Mouse (Mus musculus): Measurements from ENCODE around the gene Amigo1. TPM values are rescaled to one million over a fixed set of nuclear protein-coding genes. Genes with fewer than 3 reads are reported as not detected.
"Not testable (repeated sequence)": the region's sequence is repeated elsewhere in the genome, so short reads cannot be mapped to it uniquely, and the experiment has no call there.

Amigo1 gene
- total RNA-seq, 4 experiments from 2014 or later = 17.2 to 18.9 (median 18.1) TPM

- peak; percentile 92 for DNase-seq (ENCODE audit: low spot score)
These were observed 24.0 kb downstream of the Amigo1 start for GRCm38 (mm10) chr3:108209946-108210770.

DNA sequence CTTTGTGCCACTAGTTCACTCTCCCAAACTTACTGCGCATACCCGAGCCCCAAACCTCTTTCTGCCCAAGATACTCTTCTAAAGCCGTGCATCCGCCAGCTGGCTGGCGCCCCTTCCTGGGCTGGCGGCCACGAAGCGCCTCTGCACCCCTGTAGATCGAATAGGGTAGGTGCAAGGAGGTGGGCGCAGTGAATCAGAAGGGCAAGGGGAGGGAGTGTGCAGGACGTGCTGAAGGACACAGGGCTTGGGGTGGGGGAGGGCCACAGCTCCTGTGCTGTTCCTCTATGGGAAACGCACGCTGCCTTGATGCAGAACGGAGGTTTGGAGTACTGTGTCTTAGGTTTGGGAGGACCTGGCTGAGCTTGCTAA lies 24.6 kb downstream of the Amigo1 start, which contains the start of gene Atxn7l2:
Gene Atxn7l2 (minus strand): TSS at position 164 of the 369 bp plus-strand sequence.
- no peak for DNase-seq (ENCODE audit: low spot score)

DNA sequence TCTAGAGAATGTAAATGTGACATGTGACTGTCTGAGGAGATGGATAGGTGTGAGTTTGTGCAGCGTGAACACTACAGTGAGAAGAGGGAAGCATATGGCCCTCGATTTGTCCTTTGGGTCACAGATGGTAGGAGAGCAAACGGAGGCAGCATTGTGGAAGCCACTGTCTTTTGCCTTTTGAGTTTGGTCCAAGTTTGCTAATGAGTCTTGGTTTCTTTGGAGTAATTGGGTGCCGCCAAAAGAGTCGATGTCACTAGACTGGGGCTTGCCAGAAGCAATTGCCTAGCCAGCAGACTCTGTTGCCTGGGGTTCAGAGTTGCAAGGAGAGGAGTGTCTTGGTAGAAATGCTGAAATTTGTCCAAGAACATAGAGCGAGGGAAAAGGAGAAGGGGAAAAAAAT lies 25.7 kb downstream of the Amigo1 start:
- DNase-seq (ENCODE audit: low spot score) = no peak

- no peak for DNase-seq (ENCODE audit: low spot score)
These were observed 26.3 kb downstream of the Amigo1 start for GRCm38 (mm10) chr3:108212406-108212805.

DNA sequence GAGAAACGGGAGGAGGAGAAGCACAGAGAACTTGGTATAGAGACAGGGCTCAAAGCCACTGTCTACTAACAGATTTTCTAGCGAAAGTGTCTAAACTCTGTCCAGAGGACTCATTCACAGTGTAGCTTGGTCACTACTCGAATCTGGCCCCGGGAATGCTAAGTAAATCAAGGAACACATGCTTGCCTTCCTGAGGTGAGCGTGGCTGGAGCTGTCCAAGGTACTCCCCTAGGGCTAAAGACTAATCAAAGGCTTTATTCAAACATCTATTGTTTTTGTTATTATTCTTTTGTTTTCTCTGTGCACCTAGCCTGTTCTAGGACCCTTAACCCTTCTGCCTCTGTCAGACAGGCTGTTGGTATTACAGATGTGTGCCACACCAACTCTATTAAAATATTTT lies 28.6 kb downstream of the Amigo1 start:
- DNase-seq (ENCODE audit: low spot score) = no peak

- no peak for DNase-seq (ENCODE audit: low spot score)
These were observed 34.5 kb downstream of the Amigo1 start for GRCm38 (mm10) chr3:108220661-108221060.

- no peak for DNase-seq (ENCODE audit: low spot score)
These were observed 39.8 kb downstream of the Amigo1 start for GRCm38 (mm10) chr3:108225711-108226557.

GRCm38 (mm10) chr3:108226558-108227350 lies 40.6 kb downstream of the Amigo1 start, which contains the start of gene Sypl2:
TSS of gene Sypl2 (minus strand) at chr3:108226648.
- DNase-seq (ENCODE audit: low spot score) = no peak

GRCm38 (mm10) chr3:108227521-108227920 lies 41.4 kb downstream of the Amigo1 start:
- DNase-seq (ENCODE audit: low spot score) = no peak

DNA sequence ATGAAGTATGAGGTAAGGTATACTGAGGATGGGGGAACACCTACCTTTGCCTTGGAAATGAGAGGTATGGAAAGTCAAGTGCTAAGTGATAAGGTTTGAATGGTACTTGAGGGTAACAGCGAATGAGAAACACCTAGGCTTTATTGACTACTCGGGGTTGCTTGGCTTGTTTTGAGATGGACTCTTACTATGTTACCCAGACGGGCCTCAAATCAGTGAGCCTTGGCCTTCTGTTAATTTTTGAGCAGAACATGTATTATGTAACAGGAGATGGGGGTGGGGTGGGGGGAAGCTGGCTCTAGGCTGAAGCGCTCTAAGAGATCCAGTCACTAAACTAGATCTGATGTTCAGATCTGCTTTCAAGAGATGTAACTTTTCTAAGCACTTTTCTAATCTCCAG lies 45.5 kb downstream of the Amigo1 start:
- DNase-seq (ENCODE audit: low spot score) = no peak

DNA sequence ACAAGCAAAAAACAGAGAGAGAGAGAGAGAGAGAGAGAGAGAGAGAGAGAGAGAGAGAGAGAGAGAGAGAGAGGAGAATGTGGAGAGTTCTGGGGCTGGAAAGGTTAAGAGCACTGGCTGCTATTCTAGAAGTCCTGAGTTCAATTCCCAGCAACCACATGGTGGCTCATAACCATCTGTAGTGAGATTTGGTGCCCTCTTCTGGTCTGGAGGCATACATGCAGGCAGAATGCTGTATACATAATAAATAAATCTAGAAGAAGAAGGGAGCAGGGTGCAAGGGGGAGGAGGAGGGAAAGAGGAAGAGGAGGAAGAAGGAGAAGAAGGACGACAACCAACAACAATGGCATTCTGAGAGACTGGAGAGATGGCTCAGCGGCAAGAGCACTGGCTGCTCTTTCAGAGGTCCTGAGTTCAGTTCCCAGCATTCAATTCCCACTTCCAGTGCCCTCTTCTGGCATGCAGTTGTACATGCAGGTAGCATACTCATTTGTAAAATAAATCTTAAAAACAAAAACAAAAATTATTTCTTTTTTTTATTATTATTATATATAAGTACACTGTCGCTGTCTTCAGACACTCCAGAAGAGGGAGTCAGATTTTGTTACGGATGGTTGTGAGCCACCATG lies 51.5 kb downstream of the Amigo1 start:
- DNase-seq (ENCODE audit: low spot score) = not testable (repeated sequence)

DNA sequence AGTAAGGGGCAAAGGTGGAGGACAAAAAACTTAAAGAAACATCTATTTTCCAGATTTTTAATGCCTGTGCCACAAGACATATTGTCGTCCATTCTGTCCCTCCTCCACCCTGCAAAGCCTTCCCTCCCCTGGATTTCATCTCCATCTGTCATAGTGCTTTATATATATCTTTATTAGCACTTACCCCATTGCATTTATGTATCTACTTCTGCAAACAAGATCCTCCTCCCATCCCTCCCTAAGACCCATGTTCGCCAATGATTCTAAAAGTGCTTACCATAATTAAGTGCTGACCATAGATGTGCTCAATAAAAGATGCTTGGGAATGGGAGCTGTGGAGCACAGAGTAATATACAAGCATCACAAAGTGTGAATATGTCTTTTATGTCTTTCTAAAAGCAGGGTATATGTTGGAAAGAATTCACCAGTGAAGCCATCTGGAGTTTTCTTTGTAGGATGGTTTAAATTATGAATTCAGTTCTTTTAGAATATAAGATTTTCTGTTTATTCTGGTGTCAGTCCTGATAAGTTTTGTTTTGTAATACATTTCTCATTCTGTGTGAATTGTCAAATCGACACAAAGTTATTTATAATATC lies 55.2 kb downstream of the Amigo1 start:
- no peak for DNase-seq (ENCODE audit: low spot score)

Other genes starting within 250 kb of the Amigo1 start
- 1 to 10 TPM; 3.4 to 6.0 (median 5.0) TPM for gene Gstm6, start 242.6 kb upstream of the Amigo1 start, total RNA-seq (2022)
- gene Gstm3, start 217.1 kb upstream of the Amigo1 start, total RNA-seq (2022) = not detected
- 100 to 1,000 TPM; 237 to 300 (median 263) TPM for gene Gstm2, start 199.9 kb upstream of the Amigo1 start, total RNA-seq (2022)
- 100 to 1,000 TPM; 385 to 498 (median 396) TPM for gene Gstm1, start 168.4 kb upstream of the Amigo1 start, total RNA-seq (2022)
- gene Gstm4, start 141.4 kb upstream of the Amigo1 start, total RNA-seq (2022) = 10 to 100 TPM; 12.6 to 14.4 (median 13.3) TPM
- 1 to 10 TPM; 3.9 to 5.2 (median 4.7) TPM for gene Ampd2, start 99.7 kb upstream of the Amigo1 start, total RNA-seq (2022)
- under 1 TPM in 2 of 4 experiments, not detected in 2; 0.28 to 0.47 TPM for gene Gnat2, start 93.5 kb upstream of the Amigo1 start, total RNA-seq (2022)
- gene Gnai3, start 40.2 kb upstream of the Amigo1 start, total RNA-seq (2022) = 10 to 100 TPM; 12.7 to 15.9 (median 13.0) TPM
- not detected for gene Gpr61, start 31.5 kb upstream of the Amigo1 start, total RNA-seq (2022)
- gene Cyb561d1, start 14.9 kb downstream of the Amigo1 start, total RNA-seq (2022) = 1 to 10 TPM; 5.4 to 8.3 (median 6.5) TPM
- gene Atxn7l2, start 24.6 kb downstream of the Amigo1 start, total RNA-seq (2022) = 1 to 10 TPM; 1.7 to 2.7 (median 2.3) TPM
- 1 to 10 TPM; 1.3 to 2.4 (median 2.1) TPM for gene Sypl2, start 40.3 kb downstream of the Amigo1 start, total RNA-seq (2022)
- 10 to 100 TPM; 46.3 to 59.0 (median 50.8) TPM for gene Psma5, start 70.6 kb downstream of the Amigo1 start, total RNA-seq (2022)
- gene Sort1, start 97.7 kb downstream of the Amigo1 start, total RNA-seq (2022) = 10 to 100 TPM; 17.5 to 20.2 (median 19.0) TPM
- gene Mybphl, start 178.6 kb downstream of the Amigo1 start, total RNA-seq (2022) = 10 to 100 TPM; 42.7 to 64.1 (median 55.8) TPM
- gene Psrc1, start 197.5 kb downstream of the Amigo1 start, total RNA-seq (2022) = under 1 TPM in 3 of 4 experiments, not detected in 1; 0.20 to 0.31 (median 0.22) TPM
- gene Celsr2, start 229.2 kb downstream of the Amigo1 start, total RNA-seq (2022) = 10 to 100 TPM in 2 of 4 experiments, 1 to 10 TPM in 2; 7.4 to 10.9 (median 9.0) TPM